Mouse (Mus musculus) small intestine, adult 2 months (tissue): ENCODE results near the gene Ghrhr. TPM values are rescaled to one million over a fixed set of nuclear protein-coding genes. Genes with fewer than 3 reads are reported as not detected.

Experiments
- H3K27ac ChIP-seq: fragments of 200-500 bp; 2 replicates; pipeline ENCODE4 v1.5.1; 2012; ENCODE audit warnings: low read depth, low read length, control low read depth, inconsistent platforms; ENCODE audit not compliant: insufficient read depth
- H3K27me3 ChIP-seq: fragments of 200-500 bp; 2 replicates; pipeline ENCODE4 v1.6.1; 2012; ENCODE audit warnings: mild to moderate bottlenecking, moderate library complexity, low read length, inconsistent platforms; ENCODE audit not compliant: control insufficient read depth, insufficient read depth
- H3K36me3 ChIP-seq: fragments of 200-500 bp; 2 replicates; pipeline ENCODE4 v1.6.1; 2012; ENCODE audit warnings: mild to moderate bottlenecking, low read length, control low read depth, inconsistent platforms; ENCODE audit not compliant: control insufficient read depth, insufficient read depth
- H3K4me1 ChIP-seq: fragments of 200-500 bp; 2 replicates; pipeline ENCODE4 v1.6.1; 2012; ENCODE audit warnings: low read length, inconsistent platforms, mixed read lengths; ENCODE audit not compliant: control insufficient read depth, insufficient read depth, insufficient read length
- H3K4me3 ChIP-seq: fragments of 200-500 bp; 2 replicates; pipeline ENCODE4 v1.5.1; 2012; ENCODE audit warnings: low read depth, mild to moderate bottlenecking, control low read depth, inconsistent platforms, low read length, moderate library complexity
- CTCF ChIP-seq: fragments of 200-500 bp; IDR thresholded peaks from 2 replicates; pipeline ENCODE4 v1.5.1; 2012; ENCODE audit warnings: low read depth, mild to moderate bottlenecking, control low read depth, inconsistent platforms, low read length, moderate library complexity, mixed read lengths; ENCODE audit not compliant: insufficient replicate concordance, insufficient read length; ENCODE audit errors: extremely low read depth
- POLR2A ChIP-seq: fragments of 200-500 bp; IDR thresholded peaks from 2 replicates; pipeline ENCODE4 v1.6.1; 2012; ENCODE audit warnings: low read depth, mild to moderate bottlenecking, control low read depth, inconsistent platforms, low read length, moderate library complexity
- WGBS: fragments of 180-500 bp; shearing (Covaris S2); methylation state at CpG from one replicate; pipeline ENCODE4 v1.1.7; 2018; 5-methylcytosine and 5-hydroxymethylcytosine counted together
- polyA plus RNA-seq: library from polyadenylated mRNA; depleted of rRNA; stranded (reverse); fragments of >200 nt; gene quantifications from 2 replicates; pipeline ENCODE4 v1.2.3, GENCODE M21; 2012

Gene Ghrhr
- polyA plus RNA-seq, 1 experiment, result 0.18 TPM

- WGBS, result 11% methylated on average over 2 of the region's 2 CpGs
- H3K27me3 ChIP-seq, result no peaks in the 10 kb centered on the region
- no peak overlapping the region for H3K4me3 ChIP-seq
- H3K27ac ChIP-seq, result no peak overlapping the region
- H3K4me1 ChIP-seq, result peaks cover 20% of the 10 kb centered on the region
- TF ChIP-seq CTCF (peak; percentile 68; the same call in 1 of the 2 replicates), POLR2A (no peak)
- H3K36me3 ChIP-seq, result no peaks in the 10 kb centered on the region
Measured at GRCm38 (mm10) chr6:55358731-55359143, 17.4 kb upstream of the Ghrhr start.

GRCm38 (mm10) chr6:55362663-55363062, 13.4 kb upstream of the Ghrhr start:
- TF ChIP-seq CTCF, result no peak
- Histone ChIP-seq H3K4me1 (peaks cover 4% of the 10 kb centered on the region; the same call in 1 of the 2 replicates), H3K36me3 (no peaks in the 10 kb centered on the region), H3K27me3 (no peaks in the 10 kb centered on the region), H3K27ac (no peak overlapping the region), H3K4me3 (no peak overlapping the region)
- WGBS, result 81% methylated on average over 1 of the region's 1 CpGs

- no peak for TF ChIP-seq POLR2A
- no peak for TF ChIP-seq CTCF
- H3K36me3 ChIP-seq, result no peaks in the 10 kb centered on the region
Measured at GRCm38 (mm10) chr6:55367126-55367525, 9.0 kb upstream of the Ghrhr start.

GRCm38 (mm10) chr6:55370831-55371230, 5.3 kb upstream of the Ghrhr start:
- Histone ChIP-seq H3K4me1 (no peaks in the 10 kb centered on the region), H3K27me3 (no peaks in the 10 kb centered on the region), H3K4me3 (no peak overlapping the region), H3K36me3 (no peaks in the 10 kb centered on the region), H3K27ac (no peak overlapping the region)
- TF ChIP-seq POLR2A, result no peak
- TF ChIP-seq CTCF, result no peak
- 85% methylated on average over 6 of the region's 6 CpGs for WGBS

More at GRCm38 (mm10) chr6:55367126-55367525, 9.0 kb upstream of the Ghrhr start:
- Histone ChIP-seq H3K27ac (no peak overlapping the region), H3K4me3 (no peak overlapping the region), H3K4me1 (no peaks in the 10 kb centered on the region), H3K27me3 (no peaks in the 10 kb centered on the region)

GRCm38 (mm10) chr6:55376511-55376910, 416 bp downstream of the Ghrhr start:
- Histone ChIP-seq H3K4me1 (no peaks in the 10 kb centered on the region), H3K27ac (no peak overlapping the region), H3K4me3 (no peak overlapping the region), H3K27me3 (no peaks in the 10 kb centered on the region), H3K36me3 (no peaks in the 10 kb centered on the region)
- TF ChIP-seq CTCF, result no peak
- no peak for TF ChIP-seq POLR2A
- WGBS, result 55% methylated on average over 5 of the region's 5 CpGs

GRCm38 (mm10) chr6:55377461-55377860, 1.4 kb downstream of the Ghrhr start:
- Histone ChIP-seq H3K36me3 (no peaks in the 10 kb centered on the region), H3K27ac (no peak overlapping the region), H3K4me3 (no peak overlapping the region), H3K27me3 (no peaks in the 10 kb centered on the region), H3K4me1 (no peaks in the 10 kb centered on the region)
- 32% methylated on average over 4 of the region's 4 CpGs for WGBS
- TF ChIP-seq POLR2A, result no peak
- no peak for TF ChIP-seq CTCF

GRCm38 (mm10) chr6:55379641-55380335, 3.7 kb downstream of the Ghrhr start:
- no peaks in the 10 kb centered on the region for H3K36me3 ChIP-seq
- 44% methylated on average over 3 of the region's 3 CpGs for WGBS
- no peak overlapping the region for H3K27ac ChIP-seq
- H3K4me1 ChIP-seq, result peaks cover 4% of the 10 kb centered on the region; the same call in 1 of the 2 replicates
- H3K4me3 ChIP-seq, result no peak overlapping the region
- H3K27me3 ChIP-seq, result no peaks in the 10 kb centered on the region
- TF ChIP-seq POLR2A, result no peak
- TF ChIP-seq CTCF, result peak; percentile 49; the same call in 1 of the 2 replicates
